Mouse (Mus musculus): Measurements from ENCODE around the gene Asphd1. TPM values are rescaled to one million over a fixed set of nuclear protein-coding genes. Genes with fewer than 3 reads are reported as not detected.
A peak's percentile ranks its signal among the peaks of the same experiment; 100 is the strongest.
"Not testable (repeated sequence)": the region's sequence is repeated elsewhere in the genome, so short reads cannot be mapped to it uniquely, and the experiment has no call there.

The Asphd1 gene
- total RNA-seq, 2 experiments from 2014 or later: not detected

- ATAC-seq (ENCODE audit: poor library complexity, severe bottlenecking): no peak
Observed at GRCm38 (mm10) chr7:126951741-126952140, 2.4 kb upstream of the Asphd1 start.

DNA sequence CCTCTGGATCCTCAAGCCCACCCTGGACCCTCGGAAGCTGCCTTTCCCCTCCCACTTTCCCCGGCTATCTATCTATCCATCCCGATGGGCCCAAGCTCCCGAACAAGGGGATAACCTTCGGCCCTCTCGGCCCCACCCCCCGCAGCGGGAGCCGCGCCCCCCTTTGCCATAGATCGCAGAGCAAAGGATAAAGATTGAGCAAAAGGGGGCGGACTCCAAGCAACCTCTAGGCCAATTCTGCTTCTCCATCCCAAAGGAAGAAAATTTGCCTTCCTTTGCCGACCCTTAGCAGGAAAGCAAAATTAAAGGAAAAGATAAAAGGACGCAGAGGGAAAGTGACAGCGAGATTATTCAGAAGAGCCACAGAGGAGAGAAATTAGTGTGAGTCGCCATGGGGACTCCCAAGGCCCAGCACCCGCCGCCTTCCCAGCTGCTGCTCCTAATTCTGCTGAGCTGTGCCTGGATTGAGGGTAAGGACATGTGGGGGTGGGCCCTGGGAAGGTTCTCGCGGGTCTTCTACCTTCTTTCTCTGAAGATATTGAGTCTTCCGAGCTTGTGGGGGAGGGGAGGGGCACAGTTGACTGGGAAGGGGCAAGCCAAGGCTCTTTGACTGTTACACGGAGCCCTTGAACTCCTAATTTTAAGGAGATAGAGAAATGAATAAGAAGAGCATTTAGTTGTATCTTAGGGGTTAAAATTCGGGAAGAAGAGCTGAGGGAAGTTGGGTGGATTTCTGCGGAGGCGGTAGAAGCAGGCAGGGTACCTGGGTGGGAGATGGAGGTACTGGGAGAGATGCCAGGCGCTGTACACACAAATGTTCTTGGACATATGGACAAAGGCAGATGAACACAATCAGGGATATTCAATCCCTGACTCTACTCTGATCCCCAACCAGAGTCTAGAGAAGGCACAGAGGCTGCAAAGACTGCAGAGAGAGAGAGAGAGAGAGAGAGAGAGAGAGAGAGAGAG lies 1.5 kb upstream of the Asphd1 start:
- no peak for ATAC-seq (ENCODE audit: poor library complexity, severe bottlenecking)

DNA sequence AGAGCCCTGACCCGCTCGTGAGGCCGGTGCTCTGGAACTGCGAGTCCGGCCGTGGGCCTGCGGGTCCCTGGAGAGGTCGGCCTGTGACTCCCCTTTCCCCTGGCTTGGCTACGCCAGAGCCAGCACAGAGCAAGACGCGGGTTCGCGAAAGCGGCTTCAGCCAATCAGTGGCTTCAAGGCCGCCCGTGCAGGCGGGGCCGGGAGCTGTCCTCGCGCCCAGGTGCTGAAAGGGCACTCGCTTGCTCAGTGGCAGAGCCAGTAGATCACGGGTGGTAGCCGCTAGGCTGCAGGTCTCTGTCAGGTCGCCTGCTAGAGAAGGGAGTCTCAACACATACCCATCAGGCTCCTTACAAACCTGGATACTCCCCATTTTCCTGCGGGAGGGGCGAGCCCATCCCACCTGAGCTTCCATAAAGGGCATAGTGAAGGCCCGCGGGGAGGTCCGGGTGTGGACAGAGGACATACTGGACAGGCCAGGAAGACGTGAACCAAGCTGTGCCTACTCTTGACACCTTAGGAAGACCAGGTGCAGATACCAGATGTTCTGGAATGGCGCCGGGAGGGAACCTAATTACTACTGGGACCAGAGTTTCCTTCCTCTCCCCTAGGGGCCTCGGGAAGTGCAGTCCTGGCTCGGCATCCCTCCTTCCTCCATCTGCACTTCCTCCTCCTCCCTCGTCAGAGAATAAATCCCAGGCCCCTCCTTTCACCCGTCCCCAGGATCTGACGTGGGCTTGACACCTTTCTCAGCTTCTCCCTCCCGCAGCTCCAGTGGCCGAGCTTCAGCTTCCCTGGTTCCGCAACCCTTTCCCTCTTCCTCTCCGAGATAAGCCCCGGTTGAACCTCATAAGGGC lies 638 bp upstream of the Asphd1 start, which contains the start of gene Sez6l2:
TSS of gene Sez6l2 (plus strand) at position 771 of the 854 bp plus-strand sequence.
- ATAC-seq (ENCODE audit: poor library complexity, severe bottlenecking): peak; percentile 96

DNA sequence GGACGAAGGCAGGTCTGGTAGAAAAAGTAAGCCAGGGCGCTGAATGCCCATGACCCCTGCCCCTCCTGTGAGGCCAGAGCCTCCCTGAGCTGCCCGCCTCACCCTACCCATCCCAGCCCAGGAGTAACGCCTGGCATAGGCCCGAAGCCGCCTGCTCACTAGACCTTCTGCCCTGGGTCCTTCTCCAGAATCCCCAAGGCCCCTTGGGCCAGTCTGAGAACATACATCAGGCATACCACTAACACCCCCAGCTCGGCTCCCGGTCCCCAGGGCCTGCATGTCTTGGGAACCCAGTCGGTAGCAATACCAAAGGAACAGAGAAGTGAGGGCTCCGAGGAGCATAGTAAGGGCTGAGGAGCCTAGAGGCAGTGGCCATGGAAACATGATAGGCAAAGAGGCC lies 756 bp downstream of the Asphd1 start:
- ATAC-seq (ENCODE audit: poor library complexity, severe bottlenecking): no peak

GRCm38 (mm10) chr7:126946530-126946929 lies 2.9 kb downstream of the Asphd1 start:
- ATAC-seq (ENCODE audit: poor library complexity, severe bottlenecking): peak; percentile 62; the same call in 1 of the 2 replicates

- no peak for ATAC-seq (ENCODE audit: poor library complexity, severe bottlenecking)
Observed at GRCm38 (mm10) chr7:126941801-126942200, 7.6 kb downstream of the Asphd1 start.

DNA sequence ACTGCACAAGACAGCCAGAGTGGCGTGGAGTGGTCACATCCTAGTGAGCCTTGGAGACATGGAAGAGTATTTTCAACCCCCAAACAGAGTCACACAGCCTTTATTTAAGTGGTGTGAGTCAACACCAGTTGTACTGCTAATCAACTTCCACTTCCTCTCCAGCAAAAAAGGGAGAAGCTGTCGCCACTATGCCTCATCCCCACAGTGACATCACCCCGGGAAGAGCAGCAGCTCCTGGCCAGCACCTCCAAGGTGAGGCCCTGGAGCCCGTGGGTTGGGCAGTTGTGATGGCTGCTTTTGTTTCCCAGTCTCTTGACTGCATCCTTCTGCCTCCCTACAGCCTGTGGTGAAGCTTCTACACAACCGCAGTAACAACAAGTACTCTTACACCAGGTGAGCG lies 8.2 kb downstream of the Asphd1 start:
- ATAC-seq (ENCODE audit: poor library complexity, severe bottlenecking): peak; percentile 66

GRCm38 (mm10) chr7:126932652-126933051 lies 16.7 kb downstream of the Asphd1 start:
- no peak for ATAC-seq (ENCODE audit: poor library complexity, severe bottlenecking)

GRCm38 (mm10) chr7:126929046-126929445 lies 20.3 kb downstream of the Asphd1 start:
- ATAC-seq (ENCODE audit: poor library complexity, severe bottlenecking): peak; percentile 33; the same call in 1 of the 2 replicates

GRCm38 (mm10) chr7:126928384-126929037 lies 20.9 kb downstream of the Asphd1 start, which contains the start of gene Kctd13:
Kctd13 (plus strand) TSS chr7:126928879.
- peak; percentile 98 for ATAC-seq (ENCODE audit: poor library complexity, severe bottlenecking)

GRCm38 (mm10) chr7:126926299-126926698 lies 23.1 kb downstream of the Asphd1 start:
- ATAC-seq (ENCODE audit: poor library complexity, severe bottlenecking): no peak

GRCm38 (mm10) chr7:126923999-126924398 lies 25.4 kb downstream of the Asphd1 start:
- ATAC-seq (ENCODE audit: poor library complexity, severe bottlenecking): no peak

DNA sequence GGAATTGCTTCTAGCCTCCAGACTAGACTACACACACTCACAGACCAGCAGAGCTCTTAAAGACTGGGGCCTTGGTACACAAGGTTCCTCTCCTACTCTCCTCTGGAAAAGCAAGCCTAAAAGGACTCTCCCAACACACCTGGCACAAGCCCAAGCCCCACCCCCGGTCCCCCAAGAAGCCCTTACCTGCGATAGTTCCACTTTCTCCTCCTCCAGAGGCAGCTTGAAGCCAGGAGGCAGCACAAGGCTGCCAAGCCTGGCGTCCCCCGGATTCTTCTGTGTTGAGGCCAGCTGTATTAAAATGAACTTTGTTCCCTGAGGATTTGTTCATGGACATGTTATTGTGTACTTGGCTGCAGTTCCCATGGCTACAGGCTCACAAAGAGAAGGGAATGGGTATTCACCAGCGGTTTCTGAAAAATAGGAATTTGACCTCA lies 26.7 kb downstream of the Asphd1 start, which contains the start of gene Tmem219:
TSS of gene Tmem219 (minus strand) at position 294 of the 437 bp plus-strand sequence.
- no peak for ATAC-seq (ENCODE audit: poor library complexity, severe bottlenecking)

DNA sequence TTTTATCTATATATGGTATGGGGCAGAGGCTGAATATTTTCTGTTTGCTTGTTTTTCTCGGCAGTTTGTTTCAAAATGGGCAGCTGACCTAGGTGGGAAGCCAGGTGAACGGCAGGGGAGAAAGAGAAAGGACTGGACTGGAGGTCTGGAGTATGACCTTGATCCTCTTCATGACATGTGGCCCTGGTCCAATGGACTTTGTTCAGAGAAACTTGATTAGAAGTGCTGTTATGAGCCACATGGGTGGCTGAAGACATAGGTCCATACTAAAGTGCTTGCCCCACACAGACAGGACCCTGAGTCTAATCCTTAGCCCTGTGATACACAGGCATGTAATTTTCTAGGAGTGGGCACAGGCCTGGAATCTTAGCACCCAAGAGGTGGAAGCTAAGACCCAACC lies 27.8 kb downstream of the Asphd1 start:
- ATAC-seq (ENCODE audit: poor library complexity, severe bottlenecking): no peak

GRCm38 (mm10) chr7:126919973-126920372 lies 29.4 kb downstream of the Asphd1 start:
- ATAC-seq (ENCODE audit: poor library complexity, severe bottlenecking): no peak

DNA sequence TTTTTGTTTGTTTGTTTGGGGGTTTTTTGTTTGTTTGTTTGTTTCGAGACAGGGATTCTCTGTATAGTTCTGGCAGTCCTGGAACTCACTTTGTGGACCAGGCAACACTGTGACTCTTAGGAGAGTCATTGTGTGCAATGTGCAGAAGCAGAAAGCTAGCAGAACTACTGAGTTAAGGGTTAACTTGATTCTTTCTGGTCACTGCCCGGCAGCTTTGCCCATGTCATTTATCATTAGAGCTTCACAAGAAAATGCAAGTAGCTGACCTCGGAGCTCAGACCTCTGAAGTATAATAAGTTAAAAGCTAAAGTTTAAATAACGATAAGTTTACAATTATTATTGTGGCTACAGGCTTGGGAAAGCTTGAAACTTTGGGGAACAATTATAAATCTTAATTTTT lies 31.0 kb downstream of the Asphd1 start:
- not testable (repeated sequence) for ATAC-seq (ENCODE audit: poor library complexity, severe bottlenecking)

- no peak for ATAC-seq (ENCODE audit: poor library complexity, severe bottlenecking)
Observed at GRCm38 (mm10) chr7:126914844-126915243, 34.5 kb downstream of the Asphd1 start.

DNA sequence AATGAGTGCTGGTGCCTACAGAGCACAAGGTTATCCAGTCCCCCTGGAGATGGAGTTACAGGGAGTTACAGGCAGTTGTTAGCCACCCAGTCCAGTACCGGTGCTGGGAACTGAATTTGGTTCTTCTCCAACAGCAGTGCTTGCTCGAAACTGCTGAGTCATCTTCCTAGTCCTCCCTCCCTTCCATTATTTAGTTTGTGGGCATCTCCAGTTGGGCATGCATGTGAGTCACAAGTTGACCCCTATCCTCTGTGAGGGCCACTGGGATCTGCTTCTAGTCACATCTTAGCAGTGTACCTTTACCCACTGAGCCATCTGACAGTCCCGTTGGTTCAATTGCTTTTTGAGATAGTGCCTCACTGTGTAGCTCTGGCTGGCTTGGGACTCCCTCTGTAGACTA lies 43.8 kb downstream of the Asphd1 start:
- ATAC-seq (ENCODE audit: poor library complexity, severe bottlenecking): no peak

GRCm38 (mm10) chr7:126899781-126900180 lies 49.6 kb downstream of the Asphd1 start:
- ATAC-seq (ENCODE audit: poor library complexity, severe bottlenecking): not testable (repeated sequence)

Measured in megakaryocyte, adult 5-6 weeks (primary cell).